Mouse (Mus musculus) midbrain, embryonic 16.5 days (tissue): ENCODE measurements around the gene Mesp1. TPM values are rescaled to one million over a fixed set of nuclear protein-coding genes. Genes with fewer than 3 reads are reported as not detected.
A peak's percentile ranks its signal among the peaks of the same experiment; 100 is the strongest.

Experiments
- ATAC-seq: fragments of 200-750 bp; cut with Nextera tagmentation; 2 replicates; pipeline ENCODE4 v1.8.0; 2017; ENCODE audit warnings: moderate TSS enrichment
- H3K27ac ChIP-seq: fragments of 300-500 bp; sonication (generic); 2 replicates; pipeline ENCODE4 v1.5.1; 2014; ENCODE audit warnings: mild to moderate bottlenecking, low read length, mixed read lengths
- H3K27me3 ChIP-seq: fragments of 300-500 bp; sonication (generic); 2 replicates; pipeline ENCODE4 v1.6.1; 2014; ENCODE audit warnings: low read depth, low read length, mixed read lengths; ENCODE audit not compliant: control insufficient read depth, insufficient read depth
- H3K36me3 ChIP-seq: fragments of 300-500 bp; sonication (generic); 2 replicates; pipeline ENCODE4 v1.6.1; 2014; ENCODE audit warnings: mild to moderate bottlenecking, low read length, moderate library complexity, mixed read lengths; ENCODE audit not compliant: control insufficient read depth, insufficient read depth
- H3K4me1 ChIP-seq: fragments of 300-500 bp; sonication (generic); 2 replicates; pipeline ENCODE4 v1.6.1; 2014; ENCODE audit warnings: mild to moderate bottlenecking, low read length, mixed read lengths; ENCODE audit not compliant: control insufficient read depth, insufficient read depth
- H3K4me2 ChIP-seq: fragments of 300-500 bp; sonication (generic); 2 replicates; pipeline ENCODE4 v1.6.1; 2014; ENCODE audit warnings: mild to moderate bottlenecking, low read length, mixed read lengths
- H3K4me3 ChIP-seq: fragments of 300-500 bp; sonication (generic); 2 replicates; pipeline ENCODE4 v1.5.1; 2014; ENCODE audit warnings: low read depth, mild to moderate bottlenecking, low read length, moderate library complexity, mixed read lengths
- H3K9ac ChIP-seq: fragments of 300-500 bp; sonication (generic); 2 replicates; pipeline ENCODE4 v1.6.1; 2014; ENCODE audit warnings: low read depth, low read length, mixed read lengths
- H3K9me3 ChIP-seq: fragments of 300-500 bp; sonication (generic); replicated peaks from 2 replicates; pipeline ENCODE4 v1.6.1; 2014; ENCODE audit warnings: mild to moderate bottlenecking, low read length, mixed read lengths; ENCODE audit not compliant: control insufficient read depth, poor library complexity, severe bottlenecking
- WGBS: fragments of 180-500 bp; shearing (Covaris S2); extraction: QIAGEN DNeasy Blood & Tissue Kit; methylation state at CpG from one replicate; pipeline ENCODE4 v1.1.7; 2014; 5-methylcytosine and 5-hydroxymethylcytosine counted together
- polyA plus RNA-seq: library from polyadenylated mRNA; unstranded; fragments of >200 nt; fragmentation: Nextera tagmentation; extraction: Ambion mirVana; gene quantifications from 2 replicates; pipeline ENCODE4 v1.2.1, GENCODE M21; 2015

Gene Mesp1
- polyA plus RNA-seq = 0.16 and 0.29 TPM in 2 replicates

DNA sequence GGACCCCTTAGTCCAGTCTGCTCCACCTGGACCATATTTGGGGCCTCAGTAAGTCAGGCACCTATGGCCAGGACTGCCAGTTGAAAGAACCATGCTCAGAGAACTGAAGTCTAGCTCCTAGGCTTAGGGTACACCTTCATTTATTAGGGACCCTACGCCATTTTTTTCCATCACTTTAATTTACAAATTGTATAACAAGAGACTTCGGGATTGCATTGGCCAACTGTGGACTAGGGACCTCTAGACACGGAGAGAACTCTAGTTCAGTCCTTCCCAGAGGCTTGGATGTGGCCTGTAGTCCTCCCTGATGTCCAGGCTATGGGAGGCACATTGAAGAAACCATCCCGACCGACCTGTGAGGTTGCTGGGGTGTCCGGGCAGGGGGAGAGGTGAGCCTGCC, at the start of gene Mesp1:
TSS of gene Mesp1 (minus strand) at position 101 of the 400 bp plus-strand sequence.
- 71% methylated on average over 6 of the region's 6 CpGs for WGBS
- Histone ChIP-seq H3K36me3 (no peaks in the 10 kb centered on the region), H3K27ac (no peak within 1 kb of the TSS), H3K27me3 (peaks cover 28% of the 10 kb centered on the region), H3K9me3 (no peaks in the 10 kb centered on the region), H3K4me3 (peak within 1 kb of the TSS; percentile 50), H3K4me1 (peaks cover 2% of the 10 kb centered on the region), H3K9ac (peak within 1 kb of the TSS; percentile 67), H3K4me2 (peak within 1 kb of the TSS; percentile 89)
- no peak for ATAC-seq

DNA sequence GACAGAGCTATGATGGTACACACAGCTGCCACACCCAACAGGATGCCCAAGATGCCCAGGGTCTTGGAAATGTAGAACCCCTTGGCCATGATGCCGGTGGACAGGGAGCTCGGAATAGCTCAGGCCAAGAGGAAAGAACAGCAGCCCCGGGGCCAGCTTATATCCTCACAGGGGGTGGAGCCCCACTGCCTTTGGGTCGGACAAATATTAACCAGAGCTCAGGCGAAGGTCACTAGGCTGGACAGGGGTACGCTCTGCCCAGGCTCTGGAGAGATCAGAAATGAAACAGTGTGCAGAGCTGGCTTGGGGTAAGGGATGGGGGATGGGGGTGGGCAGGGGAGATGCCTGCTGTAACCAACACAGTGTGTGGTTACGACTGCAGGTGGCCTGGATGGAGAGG, 48.6 kb upstream of the Mesp1 start:
- 62% methylated on average over 7 of the region's 7 CpGs for WGBS
- ATAC-seq = no peak

DNA sequence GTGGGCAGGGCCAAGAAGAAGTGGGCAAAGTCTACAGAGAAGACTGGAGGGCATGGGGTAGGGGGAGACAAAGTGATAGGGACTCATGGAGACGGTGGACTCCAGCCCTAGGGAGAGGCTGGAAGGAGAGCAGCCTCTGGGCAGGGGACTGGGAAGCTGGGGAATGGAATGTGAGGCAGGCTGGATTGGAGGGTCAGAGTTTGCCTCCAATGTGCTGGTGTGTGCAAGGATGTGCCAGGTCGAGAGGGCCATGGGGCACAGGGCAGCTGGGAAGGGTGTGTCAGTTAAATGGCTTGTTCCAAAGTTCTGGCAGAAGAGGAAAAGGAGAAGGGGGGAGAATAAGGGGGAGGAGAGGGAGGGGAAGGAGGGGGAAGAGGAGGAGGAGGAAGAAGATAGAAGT, 43.7 kb upstream of the Mesp1 start:
- Histone ChIP-seq H3K4me2 (no peak overlapping the region), H3K36me3 (no peaks in the 10 kb centered on the region), H3K27ac (no peak overlapping the region), H3K4me1 (no peaks in the 10 kb centered on the region), H3K9ac (no peak overlapping the region), H3K4me3 (no peak overlapping the region), H3K9me3 (no peaks in the 10 kb centered on the region), H3K27me3 (no peaks in the 10 kb centered on the region)
- no peak for ATAC-seq
- 75% methylated on average over 2 of the region's 2 CpGs for WGBS

More for the DNA sequence above, 48.6 kb upstream of the Mesp1 start:
- H3K4me2 ChIP-seq = no peak overlapping the region
- H3K27me3 ChIP-seq = peaks cover 4% of the 10 kb centered on the region; the same call in 1 of the 2 replicates
- no peak overlapping the region for H3K27ac ChIP-seq
- no peaks in the 10 kb centered on the region for H3K4me1 ChIP-seq
- H3K9ac ChIP-seq = no peak overlapping the region
- no peaks in the 10 kb centered on the region for H3K9me3 ChIP-seq
- no peak overlapping the region for H3K4me3 ChIP-seq
- H3K36me3 ChIP-seq = no peaks in the 10 kb centered on the region

DNA sequence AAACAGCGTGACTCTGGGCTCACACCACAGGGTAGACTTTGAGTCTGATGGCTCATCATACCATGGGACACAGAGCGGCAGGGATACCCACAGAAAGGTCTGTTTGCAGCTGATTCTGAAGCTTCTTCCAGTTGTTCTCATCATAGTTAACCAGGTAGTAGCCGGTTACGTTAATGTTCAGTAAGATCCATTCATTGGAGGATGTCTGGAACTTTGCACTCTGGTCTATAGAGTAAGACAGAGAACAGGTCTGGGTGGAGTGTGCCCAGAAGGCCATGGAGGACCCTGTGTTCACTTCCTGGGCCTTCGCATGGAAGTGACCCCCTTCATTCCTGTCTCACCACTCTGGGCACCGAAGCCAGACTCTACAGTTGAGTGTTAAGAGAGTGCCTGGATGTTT, 41.6 kb upstream of the Mesp1 start:
- WGBS = 94% methylated on average over 6 of the region's 6 CpGs
- no peak for ATAC-seq
- H3K27me3 ChIP-seq = no peaks in the 10 kb centered on the region
- no peaks in the 10 kb centered on the region for H3K36me3 ChIP-seq
- no peak overlapping the region for H3K9ac ChIP-seq
- H3K4me2 ChIP-seq = no peak overlapping the region
- H3K4me3 ChIP-seq = no peak overlapping the region
- no peak overlapping the region for H3K27ac ChIP-seq
- H3K4me1 ChIP-seq = no peaks in the 10 kb centered on the region
- H3K9me3 ChIP-seq = no peaks in the 10 kb centered on the region

DNA sequence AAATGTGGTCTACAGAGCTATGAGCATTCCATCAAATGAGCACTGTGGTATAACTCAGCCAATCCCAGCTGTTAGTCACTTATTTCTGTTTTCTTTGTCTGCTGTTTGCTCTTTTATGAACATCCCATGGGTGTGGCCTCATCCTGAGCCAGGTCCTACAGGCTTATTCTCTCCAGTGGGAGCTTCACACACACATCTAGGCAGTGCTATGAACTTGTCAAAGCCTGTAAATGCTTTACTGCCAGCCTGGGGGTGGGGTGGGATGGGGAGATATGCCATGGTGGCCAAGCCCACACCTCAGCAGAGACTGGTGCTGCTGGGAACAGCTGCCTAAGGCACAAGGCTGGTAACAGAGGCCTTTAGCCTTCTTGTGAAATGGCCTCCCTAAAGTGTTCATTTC, 39.4 kb upstream of the Mesp1 start:
- Histone ChIP-seq H3K9ac (no peak overlapping the region), H3K4me2 (no peak overlapping the region), H3K9me3 (no peaks in the 10 kb centered on the region), H3K27ac (no peak overlapping the region), H3K36me3 (no peaks in the 10 kb centered on the region), H3K4me3 (no peak overlapping the region), H3K27me3 (no peaks in the 10 kb centered on the region), H3K4me1 (no peaks in the 10 kb centered on the region)
- ATAC-seq = no peak

DNA sequence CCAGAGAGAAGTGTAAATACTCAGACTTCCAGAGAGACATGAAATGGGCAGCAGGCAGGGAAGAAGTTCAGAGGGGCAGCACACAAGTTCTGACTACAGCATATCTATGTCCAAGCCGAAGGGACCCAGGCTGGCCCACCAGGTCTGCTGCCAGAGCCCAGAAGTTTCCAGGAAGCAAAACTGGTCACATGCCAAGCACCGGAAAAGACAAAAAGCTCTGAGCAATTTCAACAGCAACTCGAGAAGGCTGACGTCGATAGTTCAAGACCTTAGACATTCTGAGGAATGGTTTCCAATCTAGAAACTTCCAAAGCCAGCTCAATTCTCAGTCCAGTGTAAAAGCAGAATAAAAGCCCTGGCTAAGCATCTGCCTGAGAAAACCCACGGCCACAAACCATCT, 38.0 kb upstream of the Mesp1 start:
- no peaks in the 10 kb centered on the region for H3K4me1 ChIP-seq
- H3K36me3 ChIP-seq = no peaks in the 10 kb centered on the region
- H3K4me3 ChIP-seq = no peak overlapping the region
- H3K4me2 ChIP-seq = no peak overlapping the region
- H3K27ac ChIP-seq = no peak overlapping the region
- ATAC-seq = no peak
- 80% methylated on average over 6 of the region's 6 CpGs for WGBS
- no peaks in the 10 kb centered on the region for H3K27me3 ChIP-seq
- no peak overlapping the region for H3K9ac ChIP-seq
- H3K9me3 ChIP-seq = no peaks in the 10 kb centered on the region

DNA sequence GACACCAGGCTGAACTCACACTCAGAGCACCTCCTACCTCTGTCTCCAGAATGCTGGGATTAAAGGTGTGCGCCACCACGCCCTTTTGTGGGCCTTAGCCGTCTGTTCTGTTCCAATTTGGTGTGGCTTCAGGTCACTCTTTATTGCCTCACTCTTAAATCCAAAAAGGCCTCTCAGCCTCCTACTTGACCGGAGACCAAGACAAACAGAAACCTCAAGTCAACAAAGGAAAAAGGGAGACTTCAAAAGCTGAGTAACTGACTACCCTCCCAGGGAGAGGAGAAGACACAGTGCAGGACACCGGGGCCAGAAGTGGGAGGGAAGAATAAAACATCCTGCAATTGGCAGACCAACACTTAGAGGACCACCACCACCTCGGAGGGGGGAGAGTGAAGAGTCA, 37.6 kb upstream of the Mesp1 start:
- Histone ChIP-seq H3K9me3 (no peaks in the 10 kb centered on the region), H3K36me3 (no peaks in the 10 kb centered on the region), H3K4me3 (no peak overlapping the region), H3K27me3 (no peaks in the 10 kb centered on the region), H3K9ac (no peak overlapping the region), H3K27ac (no peak overlapping the region), H3K4me2 (no peak overlapping the region), H3K4me1 (no peaks in the 10 kb centered on the region)
- WGBS = 78% methylated on average over 6 of the region's 6 CpGs
- no peak for ATAC-seq

DNA sequence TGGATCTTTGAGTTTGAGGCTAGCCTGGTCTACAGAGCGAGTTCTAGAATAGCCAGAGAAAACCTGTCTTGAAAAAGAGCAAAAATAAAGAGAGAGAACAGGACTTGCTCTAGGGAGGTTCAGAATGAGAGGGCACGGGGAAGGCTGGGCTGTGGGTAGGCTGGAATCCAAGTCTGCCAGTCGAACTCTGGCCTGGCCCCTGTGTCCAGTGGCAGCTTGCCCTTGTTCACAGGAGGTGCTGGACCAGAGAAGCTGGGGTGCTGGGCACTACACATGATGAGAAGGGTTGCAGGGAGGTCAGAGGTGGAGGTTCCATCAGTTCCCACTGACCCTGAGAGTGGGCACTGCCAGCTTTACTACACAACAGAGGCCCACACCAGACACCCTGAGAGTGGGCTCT, 34.8 kb upstream of the Mesp1 start:
- WGBS = 77% methylated on average over 3 of the region's 3 CpGs
- no peak overlapping the region for H3K4me3 ChIP-seq
- no peaks in the 10 kb centered on the region for H3K27me3 ChIP-seq
- H3K9ac ChIP-seq = no peak overlapping the region
- no peak for ATAC-seq
- no peaks in the 10 kb centered on the region for H3K4me1 ChIP-seq
- no peak overlapping the region for H3K4me2 ChIP-seq
- no peaks in the 10 kb centered on the region for H3K36me3 ChIP-seq
- no peak overlapping the region for H3K27ac ChIP-seq
- H3K9me3 ChIP-seq = 0 out of 2 replicates have a peak, but pooled peaks cover 5% of the 10 kb centered on the region

DNA sequence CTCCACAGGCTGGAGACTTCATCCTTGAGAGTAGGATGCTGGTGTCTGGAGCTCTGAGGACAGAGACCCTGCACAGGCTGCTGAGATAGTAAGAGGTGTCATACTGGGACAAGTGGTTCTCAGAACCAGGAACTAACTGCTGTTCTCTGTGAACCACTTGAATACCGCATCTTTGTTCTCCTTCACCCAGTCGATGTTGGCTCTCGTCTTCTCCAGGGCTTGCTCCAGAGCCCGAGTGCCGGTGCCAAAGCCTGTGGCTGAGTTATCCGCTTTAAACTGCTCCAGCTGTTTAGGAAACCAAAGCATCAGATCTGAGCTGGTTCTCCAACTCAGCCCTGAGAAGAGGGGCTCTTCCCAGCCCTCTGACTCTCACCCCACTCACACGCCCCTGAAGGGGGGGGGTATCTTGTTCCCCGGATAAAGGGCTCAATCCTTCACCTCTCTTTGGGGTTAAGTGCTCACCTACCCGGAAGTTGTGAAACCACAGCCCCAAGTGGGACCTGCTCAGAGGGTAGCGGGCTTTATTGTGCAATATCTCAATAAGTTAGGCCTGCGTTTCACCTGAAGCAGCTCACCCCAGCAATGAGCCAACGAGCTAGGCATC, 28.6 kb upstream of the Mesp1 start:
- H3K9ac ChIP-seq = no peak overlapping the region
- H3K36me3 ChIP-seq = no peaks in the 10 kb centered on the region
- H3K27me3 ChIP-seq = no peaks in the 10 kb centered on the region; the same call in 1 of the 2 replicates
- no peak overlapping the region for H3K4me3 ChIP-seq
- no peaks in the 10 kb centered on the region for H3K4me1 ChIP-seq
- WGBS = 87% methylated on average over 12 of the region's 12 CpGs
- H3K27ac ChIP-seq = no peak overlapping the region
- ATAC-seq = no peak
- H3K9me3 ChIP-seq = 0 out of 2 replicates have a peak, but pooled peaks cover 5% of the 10 kb centered on the region
- H3K4me2 ChIP-seq = no peak overlapping the region
